Mouse (Mus musculus): ENCODE measurements around the gene Khk.

The Khk gene

GRCm38 (mm10) chr5:30913060-30913841 lies 8.0 kb upstream of the Khk start, which contains the start of gene Emilin1:
TSS of gene Emilin1 (plus strand) at chr5:30913402.
- DNase-seq (ENCODE audit: low read depth, low spot score): no peak

- no peak for DNase-seq (ENCODE audit: low read depth, low spot score)
These were observed 7.1 kb upstream of the Khk start for GRCm38 (mm10) chr5:30914101-30914635.

GRCm38 (mm10) chr5:30914849-30915248 lies 6.4 kb upstream of the Khk start:
- no peak for DNase-seq (ENCODE audit: low read depth, low spot score)

GRCm38 (mm10) chr5:30915456-30915855 lies 5.8 kb upstream of the Khk start:
- DNase-seq (ENCODE audit: low read depth, low spot score): no peak

GRCm38 (mm10) chr5:30915974-30916433 lies 5.2 kb upstream of the Khk start:
- peak; percentile 97 for DNase-seq (ENCODE audit: low read depth, low spot score)

- no peak for DNase-seq (ENCODE audit: low read depth, low spot score)
These were observed 4.4 kb upstream of the Khk start for GRCm38 (mm10) chr5:30916841-30917240.

GRCm38 (mm10) chr5:30917348-30917747 lies 3.9 kb upstream of the Khk start:
- DNase-seq (ENCODE audit: low read depth, low spot score): no peak

GRCm38 (mm10) chr5:30917891-30918670 lies 3.1 kb upstream of the Khk start:
- DNase-seq (ENCODE audit: low read depth, low spot score): no peak

GRCm38 (mm10) chr5:30918691-30919090 lies 2.5 kb upstream of the Khk start:
- no peak for DNase-seq (ENCODE audit: low read depth, low spot score)

- peak; percentile 52 for DNase-seq (ENCODE audit: low read depth, low spot score)
These were observed 1.2 kb upstream of the Khk start for GRCm38 (mm10) chr5:30919831-30920614.

GRCm38 (mm10) chr5:30920621-30921020 lies 610 bp upstream of the Khk start:
- DNase-seq (ENCODE audit: low read depth, low spot score): peak; percentile 52

GRCm38 (mm10) chr5:30922581-30923041 lies 1.4 kb downstream of the Khk start:
- DNase-seq (ENCODE audit: low read depth, low spot score): no peak

GRCm38 (mm10) chr5:30923119-30923518 lies 1.9 kb downstream of the Khk start:
- no peak for DNase-seq (ENCODE audit: low read depth, low spot score)

- DNase-seq (ENCODE audit: low read depth, low spot score): no peak
These were observed 3.4 kb downstream of the Khk start for GRCm38 (mm10) chr5:30924614-30925013.

- DNase-seq (ENCODE audit: low read depth, low spot score): no peak
These were observed 4.0 kb downstream of the Khk start for GRCm38 (mm10) chr5:30925217-30925616.

GRCm38 (mm10) chr5:30926073-30926472 lies 4.8 kb downstream of the Khk start:
- DNase-seq (ENCODE audit: low read depth, low spot score): no peak

- DNase-seq (ENCODE audit: low read depth, low spot score): peak; percentile 57
These were observed 6.8 kb downstream of the Khk start for GRCm38 (mm10) chr5:30927945-30928529.

GRCm38 (mm10) chr5:30930121-30930520 lies 8.9 kb downstream of the Khk start:
- DNase-seq (ENCODE audit: low read depth, low spot score): peak; percentile 64

GRCm38 (mm10) chr5:30930846-30931245 lies 9.6 kb downstream of the Khk start:
- no peak for DNase-seq (ENCODE audit: low read depth, low spot score)

GRCm38 (mm10) chr5:30931378-30931777 lies 10.1 kb downstream of the Khk start:
- no peak for DNase-seq (ENCODE audit: low read depth, low spot score)

- DNase-seq (ENCODE audit: low read depth, low spot score): no peak
These were observed 12.5 kb downstream of the Khk start for GRCm38 (mm10) chr5:30933705-30934104.

Measured in ZHBTc4 (cell line).